Mouse (Mus musculus): ENCODE measurements around the gene Gucy2f.
"Not testable (repeated sequence)": the region's sequence is repeated elsewhere in the genome, so short reads cannot be mapped to it uniquely, and the experiment has no call there.

Gucy2f gene

GRCm38 (mm10) chrX:142196831-142197230 lies at the start of gene Gucy2f:
Gene Gucy2f (minus strand): TSS chrX:142196931.
- DNase-seq (ENCODE audit: low spot score): no peak

DNA sequence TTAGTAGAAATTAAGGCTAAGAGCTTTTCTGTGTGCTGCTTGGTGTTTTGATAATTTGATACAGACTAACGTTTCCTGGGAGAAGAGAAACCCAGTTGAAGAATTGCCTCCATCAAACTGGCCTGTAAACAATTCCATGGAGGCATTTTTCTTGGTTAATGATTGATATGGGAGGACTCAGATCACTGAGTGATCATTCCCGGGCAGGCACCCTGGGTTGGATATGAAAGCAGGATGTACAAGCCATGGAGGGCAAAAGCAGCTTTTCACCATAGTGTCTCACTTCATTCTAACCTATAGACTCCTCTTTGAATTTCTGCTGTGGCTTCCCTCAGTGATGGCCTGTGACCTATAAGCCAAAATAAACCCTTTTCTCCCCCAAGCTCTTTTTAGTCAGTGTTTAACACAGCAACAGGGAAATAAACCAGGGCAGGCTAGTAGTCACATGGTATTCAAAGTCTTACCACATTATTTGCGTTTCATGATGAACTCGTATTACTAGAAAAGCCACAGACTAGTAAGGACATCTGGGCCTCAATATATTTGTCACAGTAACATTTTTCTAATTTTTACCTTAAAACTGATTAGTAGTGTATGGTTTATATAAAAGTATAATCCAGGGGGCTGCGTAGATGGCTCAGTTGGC lies 49.1 kb upstream of the Gucy2f start:
- no peak for DNase-seq (ENCODE audit: low spot score)

- DNase-seq (ENCODE audit: low spot score): no peak
Observed at GRCm38 (mm10) chrX:142237101-142237500, 40.4 kb upstream of the Gucy2f start.

DNA sequence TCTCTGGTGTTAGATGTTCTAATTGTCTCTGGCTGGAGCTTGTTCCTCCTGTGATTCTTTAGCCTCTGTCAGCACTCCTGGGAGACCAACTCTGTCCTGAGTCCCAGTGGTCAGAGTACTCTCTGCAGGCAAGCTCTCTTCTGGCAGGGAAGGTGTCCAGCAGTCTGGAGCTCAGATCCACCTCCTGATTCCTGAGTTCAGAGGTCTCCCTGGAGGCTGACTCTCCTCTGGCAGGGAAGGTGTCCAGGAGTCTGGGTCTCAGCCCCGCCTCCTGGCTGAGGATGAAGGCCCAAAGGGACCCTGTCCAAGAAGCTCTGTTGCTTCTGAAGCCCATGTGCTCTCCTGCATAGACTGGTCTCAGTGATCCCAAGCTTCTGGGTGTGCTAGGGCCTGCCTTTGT lies 39.4 kb upstream of the Gucy2f start:
- not testable (repeated sequence) for DNase-seq (ENCODE audit: low spot score)

- DNase-seq (ENCODE audit: low spot score): no peak
Observed at GRCm38 (mm10) chrX:142228769-142229158, 32.0 kb upstream of the Gucy2f start.

DNA sequence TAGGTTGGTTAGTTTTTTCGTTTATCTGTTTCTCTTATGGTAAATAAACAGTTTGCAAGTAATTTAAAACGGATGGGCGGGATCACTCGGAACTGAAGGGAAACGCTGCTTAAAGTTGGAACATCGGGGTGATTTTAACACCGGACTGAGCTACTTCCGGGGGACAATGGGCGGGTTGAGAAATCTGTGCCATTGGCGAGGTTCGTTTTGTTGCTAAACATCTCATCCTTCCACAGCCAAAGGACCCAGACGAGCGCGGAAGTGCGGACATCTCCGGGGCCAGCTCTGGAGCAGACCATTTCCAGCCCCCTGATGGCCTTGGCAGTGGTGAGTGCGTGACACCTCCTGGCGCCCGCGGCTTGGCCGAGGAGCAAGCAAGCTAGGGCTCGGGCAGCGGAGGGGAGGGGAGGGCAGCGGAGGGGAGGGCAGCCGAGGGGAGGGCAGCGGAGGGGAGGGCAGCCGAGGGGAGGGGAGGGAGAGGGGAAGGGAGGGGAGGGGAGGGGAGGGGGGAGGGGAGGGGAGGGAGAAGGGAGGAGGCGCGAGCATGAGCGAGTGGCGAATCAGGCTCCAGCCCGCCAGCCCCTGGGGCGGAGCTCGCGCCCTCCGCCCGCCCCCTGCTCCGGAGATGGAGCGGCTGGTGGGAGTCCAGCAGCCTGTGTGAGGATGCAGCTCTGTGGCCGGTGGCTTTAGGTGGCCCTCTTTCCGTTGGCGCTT lies 31.5 kb upstream of the Gucy2f start:
- DNase-seq (ENCODE audit: low spot score): peak; percentile 41

GRCm38 (mm10) chrX:142227398-142228054 lies 30.8 kb upstream of the Gucy2f start:
- no peak for DNase-seq (ENCODE audit: low spot score)

- no peak for DNase-seq (ENCODE audit: low spot score)
Observed at GRCm38 (mm10) chrX:142226542-142226941, 29.8 kb upstream of the Gucy2f start, which contains the start of gene Nxt2. Gene Nxt2 (plus strand): TSS chrX:142226770.

DNA sequence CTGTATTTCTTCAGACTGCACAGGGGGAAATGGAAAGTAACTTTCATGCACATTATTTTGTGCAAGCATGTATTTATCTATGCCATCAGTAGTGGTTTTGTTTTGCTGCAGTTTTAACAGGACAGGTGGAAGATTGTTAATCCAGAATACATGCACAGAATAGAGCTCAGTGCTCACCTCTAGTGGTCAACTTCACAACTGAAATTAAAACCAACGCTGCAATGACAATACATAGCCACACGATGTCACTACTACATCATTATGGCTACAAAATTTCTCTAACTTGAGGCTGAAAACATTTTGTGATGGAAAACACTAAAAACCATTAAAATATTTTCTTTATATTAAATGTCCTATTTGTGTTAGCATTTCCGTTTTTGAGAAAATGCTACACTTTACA lies 3.6 kb upstream of the Gucy2f start:
- DNase-seq (ENCODE audit: low spot score): peak; percentile 41

GRCm38 (mm10) chrX:142195551-142195950 lies 1.2 kb downstream of the Gucy2f start:
- DNase-seq (ENCODE audit: low spot score): no peak

GRCm38 (mm10) chrX:142194420-142194819 lies 2.3 kb downstream of the Gucy2f start:
- DNase-seq (ENCODE audit: low spot score): no peak

GRCm38 (mm10) chrX:142190355-142190754 lies 6.4 kb downstream of the Gucy2f start:
- DNase-seq (ENCODE audit: low spot score): no peak

DNA sequence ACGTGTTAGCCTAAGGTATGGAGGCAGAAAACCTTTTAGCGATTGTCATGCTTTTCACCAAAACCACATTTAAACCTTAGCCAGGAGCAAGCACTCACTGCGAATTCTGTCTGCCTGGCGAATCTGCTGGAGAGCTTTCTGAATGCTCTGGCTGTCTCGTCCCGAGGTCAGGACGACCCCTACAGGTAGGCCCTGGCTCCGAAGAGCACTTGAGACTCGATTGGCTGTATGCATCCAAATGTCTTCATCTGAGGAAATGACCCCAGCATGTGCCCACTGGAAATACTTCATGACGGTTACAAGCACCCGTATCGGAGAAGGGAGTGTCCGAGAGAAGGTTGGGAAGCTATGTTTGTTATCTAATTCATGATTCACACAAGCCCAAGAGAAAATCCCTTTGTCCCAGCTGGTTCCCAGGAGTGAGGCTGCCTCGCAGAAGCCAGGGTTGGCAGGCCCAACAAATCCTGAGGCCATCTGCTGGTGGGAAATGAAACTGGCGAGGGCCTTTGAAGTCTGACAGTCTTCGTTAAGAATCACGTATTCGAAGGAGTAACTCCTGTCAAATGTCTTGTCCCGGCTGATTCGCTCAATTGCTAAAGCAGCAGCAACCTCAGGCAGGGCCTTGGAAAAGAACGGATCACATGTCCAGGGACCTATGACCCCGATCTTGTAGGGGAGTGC lies 7.6 kb downstream of the Gucy2f start:
- DNase-seq (ENCODE audit: low spot score): peak; percentile 14

DNA sequence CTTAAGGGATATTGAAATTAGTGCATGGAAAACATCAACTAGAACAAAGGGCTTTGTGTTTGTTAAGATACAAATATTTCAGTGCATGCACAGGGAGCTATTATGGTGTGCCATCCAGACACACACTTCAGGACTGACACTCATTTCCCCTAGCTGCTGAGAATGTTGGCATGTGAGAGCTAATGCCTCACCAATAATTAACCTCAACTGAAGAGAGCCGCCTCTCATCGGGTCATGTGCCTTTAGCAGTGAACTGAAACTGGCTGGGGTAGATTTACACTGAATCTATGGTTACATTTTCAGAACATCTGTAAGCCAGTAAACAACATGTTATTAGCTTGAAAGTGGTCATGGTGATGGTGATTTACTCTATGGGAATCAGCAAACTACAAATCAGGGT lies 14.7 kb downstream of the Gucy2f start:
- DNase-seq (ENCODE audit: low spot score): no peak

- no peak for DNase-seq (ENCODE audit: low spot score)
Observed at GRCm38 (mm10) chrX:142176981-142177380, 19.8 kb downstream of the Gucy2f start.

DNA sequence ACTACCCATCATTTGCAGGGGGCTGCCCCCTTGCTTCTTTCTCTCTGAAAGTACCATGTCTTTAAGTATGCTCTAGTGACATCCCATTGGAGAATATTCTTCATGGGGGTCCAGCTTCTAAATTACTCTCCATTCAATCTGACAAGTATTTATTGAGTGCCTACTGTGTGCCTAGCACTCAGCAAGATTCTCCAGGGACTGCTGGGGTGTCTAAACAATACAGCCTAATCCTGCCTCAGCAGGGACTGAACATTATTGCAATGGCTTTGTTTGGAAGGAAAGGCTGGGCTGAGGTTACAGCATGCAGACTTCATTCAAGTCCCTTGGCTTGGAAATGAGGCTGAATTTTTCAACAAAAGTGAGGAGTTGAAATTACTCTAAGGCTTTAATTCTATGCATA lies 81.0 kb downstream of the Gucy2f start:
- DNase-seq (ENCODE audit: low spot score): no peak

GRCm38 (mm10) chrX:142111236-142111635 lies 85.5 kb downstream of the Gucy2f start:
- DNase-seq (ENCODE audit: low spot score): no peak

- DNase-seq (ENCODE audit: low spot score): peak; percentile 1
Observed at GRCm38 (mm10) chrX:142096904-142097303, 99.8 kb downstream of the Gucy2f start.

DNA sequence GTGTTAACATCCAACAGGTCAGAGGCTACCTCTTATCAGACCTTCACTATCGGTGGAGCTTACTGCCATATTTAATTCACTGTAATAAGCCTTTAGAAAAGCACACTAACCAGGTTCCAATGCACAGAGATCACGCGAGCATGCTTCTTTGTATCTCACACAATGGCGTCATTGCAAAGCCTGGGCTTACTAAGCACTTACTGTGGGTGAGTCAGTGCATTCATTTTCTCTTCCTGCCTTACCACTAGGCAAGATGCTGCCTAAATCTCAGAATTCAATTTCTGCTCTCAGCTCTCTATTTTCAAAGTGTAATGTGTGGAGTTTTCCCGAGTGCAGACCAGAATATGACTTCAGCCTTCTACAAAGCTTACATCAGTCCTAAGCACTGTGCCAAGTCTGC lies 101.2 kb downstream of the Gucy2f start:
- no peak for DNase-seq (ENCODE audit: low spot score)

GRCm38 (mm10) chrX:142062585-142062984 lies 134.1 kb downstream of the Gucy2f start:
- no peak for DNase-seq (ENCODE audit: low spot score)

All from left cerebral cortex, adult 11 months (tissue).